Mouse (Mus musculus): Measurements from ENCODE around the gene Vwa2.
A peak's percentile ranks its signal among the peaks of the same experiment; 100 is the strongest.

Gene Vwa2

DNA sequence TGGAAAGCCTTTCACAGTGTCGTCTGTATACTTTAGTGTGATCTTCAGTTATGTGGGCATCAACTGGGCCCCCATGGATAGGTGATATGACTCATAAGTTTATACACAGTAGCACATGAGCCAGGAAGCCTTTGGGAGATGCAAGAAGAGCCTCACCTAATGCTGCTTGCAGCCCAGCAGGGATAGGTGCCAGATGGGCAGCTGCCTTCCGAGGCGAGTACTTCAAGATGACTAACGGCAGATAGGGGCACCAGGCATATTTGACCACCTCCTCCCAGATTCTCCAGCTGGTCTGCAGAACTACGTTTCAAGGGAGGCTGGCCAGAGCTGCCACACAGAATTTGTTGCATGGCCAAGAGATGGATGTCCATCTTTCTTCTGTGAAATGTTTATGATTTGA lies 19.3 kb downstream of the Vwa2 start:
- no peak for TF ChIP-seq NANOG (IDR thresholded peaks at IDR 0.05; ENCODE audit: borderline replicate concordance, low read length)
- no peak for TF ChIP-seq POU5F1 (IDR thresholded peaks at IDR 0.05; ENCODE audit: borderline replicate concordance, low read length)
- no peak for TF ChIP-seq CTCF (conservative IDR thresholded peaks at IDR 0.05; ENCODE audit: low read length)
- no peaks in the 10 kb centered on the region for H3K36me3 ChIP-seq (ENCODE audit: insufficient read depth, low read length)
- H3K4me1 ChIP-seq (replicated peaks; ENCODE audit: low read depth, low read length): peaks cover 7% of the 10 kb centered on the region; the same call in 1 of the 2 replicates
- peaks cover 17% of the 10 kb centered on the region for H3K27me3 ChIP-seq (ENCODE audit: insufficient read depth, low read length)
- H3K9me3 ChIP-seq (ENCODE audit: low read length): no peaks in the 10 kb centered on the region
- H3K4me3 ChIP-seq (replicated peaks; ENCODE audit: low read length): no peak overlapping the region

DNA sequence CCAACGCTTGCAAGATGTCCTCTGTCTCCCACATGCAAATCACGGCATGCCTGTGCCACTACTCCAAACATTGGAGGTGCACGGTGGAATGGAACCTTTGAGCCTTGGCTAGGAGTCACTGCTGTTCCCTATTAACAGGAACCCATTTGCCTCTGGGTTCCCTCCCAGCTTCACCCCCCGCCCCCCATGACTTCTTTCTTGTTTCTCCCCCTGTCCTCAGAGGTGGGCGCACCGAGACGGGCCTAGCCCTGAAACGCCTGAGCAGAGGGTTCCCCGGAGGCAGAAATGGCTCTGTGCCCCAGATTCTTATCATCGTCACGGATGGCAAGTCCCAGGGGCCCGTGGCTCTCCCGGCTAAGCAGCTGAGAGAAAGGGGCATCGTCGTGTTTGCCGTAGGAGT lies 23.6 kb downstream of the Vwa2 start:
- no peak overlapping the region for H3K4me3 ChIP-seq (replicated peaks; ENCODE audit: low read length)
- no peaks in the 10 kb centered on the region for H3K9me3 ChIP-seq (ENCODE audit: low read length)
- H3K36me3 ChIP-seq (ENCODE audit: insufficient read depth, low read length): no peaks in the 10 kb centered on the region
- H3K27me3 ChIP-seq (ENCODE audit: insufficient read depth, low read length): peaks cover 24% of the 10 kb centered on the region
- TF ChIP-seq POU5F1 (IDR thresholded peaks at IDR 0.05; ENCODE audit: borderline replicate concordance, low read length) (no peak), CTCF (conservative IDR thresholded peaks at IDR 0.05; ENCODE audit: low read length) (no peak), NANOG (IDR thresholded peaks at IDR 0.05; ENCODE audit: borderline replicate concordance, low read length) (no peak)
- 0 out of 2 replicates have a peak, but pooled peaks cover 4% of the 10 kb centered on the region for H3K4me1 ChIP-seq (replicated peaks; ENCODE audit: low read depth, low read length)

DNA sequence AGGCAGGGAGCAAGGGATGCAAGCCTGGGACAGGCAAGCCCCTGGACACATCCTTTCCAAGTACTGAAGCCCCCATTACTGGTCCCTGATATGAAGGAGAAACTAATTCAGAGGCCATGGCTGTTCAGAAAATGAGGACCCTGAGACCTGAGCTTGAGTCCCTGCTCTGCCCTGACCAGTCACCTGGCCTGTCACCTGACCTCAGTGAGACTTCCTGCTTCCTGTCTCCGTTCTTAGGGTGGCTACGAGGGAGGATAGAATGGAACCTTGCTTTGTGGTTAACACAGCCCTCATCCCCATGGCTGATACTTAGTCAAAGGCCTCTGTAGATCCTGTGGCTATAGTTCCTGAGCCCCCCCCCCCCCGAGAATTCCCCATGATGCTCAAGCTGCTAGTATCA lies 30.0 kb downstream of the Vwa2 start:
- H3K4me1 ChIP-seq (replicated peaks; ENCODE audit: low read depth, low read length): peaks cover 17% of the 10 kb centered on the region
- TF ChIP-seq POU5F1 (IDR thresholded peaks at IDR 0.05; ENCODE audit: borderline replicate concordance, low read length) (no peak), NANOG (IDR thresholded peaks at IDR 0.05; ENCODE audit: borderline replicate concordance, low read length) (no peak), CTCF (conservative IDR thresholded peaks at IDR 0.05; ENCODE audit: low read length) (no peak)

DNA sequence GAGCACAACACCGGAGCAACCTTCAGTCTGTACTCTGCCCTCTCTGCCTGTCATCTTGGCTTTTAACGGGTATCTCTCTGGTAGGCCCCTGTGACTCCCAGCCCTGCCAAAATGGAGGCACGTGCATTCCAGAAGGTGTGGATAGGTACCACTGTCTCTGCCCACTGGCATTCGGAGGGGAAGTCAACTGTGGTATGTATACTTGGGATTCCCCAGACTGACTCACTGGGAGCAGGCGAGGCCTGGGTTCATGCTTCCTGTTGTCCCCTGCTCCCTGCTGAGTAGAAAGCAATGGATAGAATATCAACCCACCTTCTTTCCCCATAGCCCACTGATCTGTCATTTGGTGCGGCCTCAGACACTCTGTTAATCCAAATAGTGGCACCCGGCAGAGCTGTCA lies 31.3 kb downstream of the Vwa2 start:
- peaks cover 17% of the 10 kb centered on the region for H3K4me1 ChIP-seq (replicated peaks; ENCODE audit: low read depth, low read length)
- no peaks in the 10 kb centered on the region for H3K9me3 ChIP-seq (ENCODE audit: low read length)
- H3K36me3 ChIP-seq (ENCODE audit: insufficient read depth, low read length): no peaks in the 10 kb centered on the region
- no peak overlapping the region for H3K4me3 ChIP-seq (replicated peaks; ENCODE audit: low read length)
- TF ChIP-seq CTCF (conservative IDR thresholded peaks at IDR 0.05; ENCODE audit: low read length) (no peak), NANOG (IDR thresholded peaks at IDR 0.05; ENCODE audit: borderline replicate concordance, low read length) (no peak), POU5F1 (IDR thresholded peaks at IDR 0.05; ENCODE audit: borderline replicate concordance, low read length) (no peak)
- peaks cover 20% of the 10 kb centered on the region for H3K27me3 ChIP-seq (ENCODE audit: insufficient read depth, low read length)

More for the DNA sequence above, 30.0 kb downstream of the Vwa2 start:
- Histone ChIP-seq H3K4me3 (replicated peaks; ENCODE audit: low read length) (no peak overlapping the region), H3K27me3 (ENCODE audit: insufficient read depth, low read length) (peaks cover 20% of the 10 kb centered on the region), H3K9me3 (ENCODE audit: low read length) (no peaks in the 10 kb centered on the region), H3K36me3 (ENCODE audit: insufficient read depth, low read length) (no peaks in the 10 kb centered on the region)

DNA sequence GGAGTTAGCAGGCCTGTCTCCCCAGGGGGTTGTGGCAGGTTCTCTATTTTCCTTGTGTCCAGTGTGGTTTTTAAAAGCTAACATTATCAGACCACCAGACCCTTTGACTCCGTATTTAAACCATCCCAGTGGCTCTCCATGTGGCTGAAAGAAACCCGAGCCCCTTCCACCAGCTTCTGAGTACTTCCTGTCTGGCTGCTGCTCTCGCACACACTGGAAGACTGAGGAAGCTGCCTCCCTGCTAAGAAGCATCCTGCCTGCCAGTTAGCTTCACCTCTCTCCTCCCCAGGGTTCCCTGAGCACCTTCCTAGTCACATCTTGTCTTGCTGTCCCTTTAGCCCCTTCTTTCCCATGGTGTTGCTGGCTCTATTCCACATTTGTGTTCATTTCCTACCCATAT lies 33.8 kb downstream of the Vwa2 start:
- peaks cover 17% of the 10 kb centered on the region for H3K4me1 ChIP-seq (replicated peaks; ENCODE audit: low read depth, low read length)
- H3K9me3 ChIP-seq (ENCODE audit: low read length): no peaks in the 10 kb centered on the region
- no peaks in the 10 kb centered on the region for H3K36me3 ChIP-seq (ENCODE audit: insufficient read depth, low read length)
- TF ChIP-seq POU5F1 (IDR thresholded peaks at IDR 0.05; ENCODE audit: borderline replicate concordance, low read length) (no peak), NANOG (IDR thresholded peaks at IDR 0.05; ENCODE audit: borderline replicate concordance, low read length) (no peak), CTCF (conservative IDR thresholded peaks at IDR 0.05; ENCODE audit: low read length) (no peak)
- no peak overlapping the region for H3K4me3 ChIP-seq (replicated peaks; ENCODE audit: low read length)
- peaks cover 16% of the 10 kb centered on the region for H3K27me3 ChIP-seq (ENCODE audit: insufficient read depth, low read length)

DNA sequence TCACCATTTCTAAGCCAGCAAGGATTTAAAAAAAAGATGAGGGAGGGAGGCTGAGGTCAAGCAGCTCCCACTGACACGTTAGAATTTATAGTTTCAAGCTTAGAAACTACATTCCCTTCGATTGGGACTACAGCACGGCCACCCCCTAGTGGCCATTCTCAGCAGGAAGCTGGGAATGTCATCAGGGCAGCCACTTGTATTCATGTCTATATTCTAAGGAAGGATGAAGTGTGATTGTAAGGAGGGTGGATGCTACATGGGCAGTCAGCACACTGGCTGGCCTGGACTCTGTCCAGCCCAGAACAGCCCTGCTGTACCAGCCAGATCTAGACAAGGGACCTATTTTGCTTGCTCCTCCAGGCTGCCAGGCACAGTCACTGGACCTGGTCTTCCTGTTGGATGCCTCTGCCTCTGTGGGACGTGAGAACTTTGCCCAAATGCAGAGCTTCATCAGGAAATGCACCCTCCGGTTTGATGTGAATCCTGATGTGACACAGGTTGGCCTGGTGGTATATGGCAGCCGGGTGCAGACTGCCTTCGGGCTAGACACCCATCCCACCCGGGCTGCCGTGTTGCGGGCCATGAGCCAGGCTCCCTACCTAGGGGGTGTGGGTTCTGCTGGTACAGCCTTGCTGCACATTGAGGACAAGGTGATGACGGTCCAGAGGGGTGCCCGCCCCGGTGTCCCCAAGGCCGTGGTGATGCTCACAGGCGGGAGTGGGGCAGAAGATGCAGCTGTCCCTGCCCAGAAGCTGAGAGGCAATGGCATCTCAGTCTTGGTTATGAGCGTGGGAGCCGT lies 34.6 kb downstream of the Vwa2 start:
- TF ChIP-seq CTCF (conservative IDR thresholded peaks at IDR 0.05; ENCODE audit: low read length): peak; percentile 49
- TF ChIP-seq POU5F1 (IDR thresholded peaks at IDR 0.05; ENCODE audit: borderline replicate concordance, low read length): no peak
- Histone ChIP-seq H3K4me3 (replicated peaks; ENCODE audit: low read length) (no peak overlapping the region), H3K9me3 (ENCODE audit: low read length) (no peaks in the 10 kb centered on the region), H3K27me3 (ENCODE audit: insufficient read depth, low read length) (peaks cover 16% of the 10 kb centered on the region; the same call in 1 of the 2 replicates), H3K36me3 (ENCODE audit: insufficient read depth, low read length) (no peaks in the 10 kb centered on the region), H3K4me1 (replicated peaks; ENCODE audit: low read depth, low read length) (peaks cover 20% of the 10 kb centered on the region)

DNA sequence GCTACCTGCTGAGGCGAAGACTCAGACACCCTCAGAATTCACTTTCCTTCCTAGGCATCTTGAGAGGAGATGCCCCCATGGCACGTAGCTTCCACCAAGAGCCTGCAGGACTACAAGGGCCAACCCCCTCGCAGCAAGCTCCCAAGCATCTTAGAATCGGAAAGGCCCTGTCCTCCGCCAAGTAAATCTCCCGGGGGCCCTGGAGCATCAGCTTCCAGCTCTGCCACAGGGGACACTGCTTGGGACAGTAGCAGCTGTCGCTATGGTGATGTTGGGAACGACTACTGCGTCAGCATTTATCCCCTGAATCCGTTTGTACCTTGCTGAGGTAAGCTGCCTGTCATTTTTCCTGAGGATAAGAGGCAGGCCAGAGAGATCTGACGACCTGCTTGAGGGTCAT lies 36.5 kb downstream of the Vwa2 start:
- no peak overlapping the region for H3K4me3 ChIP-seq (replicated peaks; ENCODE audit: low read length)
- peaks cover 16% of the 10 kb centered on the region; the same call in 1 of the 2 replicates for H3K27me3 ChIP-seq (ENCODE audit: insufficient read depth, low read length)
- H3K4me1 ChIP-seq (replicated peaks; ENCODE audit: low read depth, low read length): peaks cover 22% of the 10 kb centered on the region
- H3K9me3 ChIP-seq (ENCODE audit: low read length): peaks cover 9% of the 10 kb centered on the region
- H3K36me3 ChIP-seq (ENCODE audit: insufficient read depth, low read length): peaks cover 7% of the 10 kb centered on the region; the same call in 1 of the 2 replicates
- TF ChIP-seq NANOG (IDR thresholded peaks at IDR 0.05; ENCODE audit: borderline replicate concordance, low read length) (no peak), CTCF (conservative IDR thresholded peaks at IDR 0.05; ENCODE audit: low read length) (no peak), POU5F1 (IDR thresholded peaks at IDR 0.05; ENCODE audit: borderline replicate concordance, low read length) (no peak)

DNA sequence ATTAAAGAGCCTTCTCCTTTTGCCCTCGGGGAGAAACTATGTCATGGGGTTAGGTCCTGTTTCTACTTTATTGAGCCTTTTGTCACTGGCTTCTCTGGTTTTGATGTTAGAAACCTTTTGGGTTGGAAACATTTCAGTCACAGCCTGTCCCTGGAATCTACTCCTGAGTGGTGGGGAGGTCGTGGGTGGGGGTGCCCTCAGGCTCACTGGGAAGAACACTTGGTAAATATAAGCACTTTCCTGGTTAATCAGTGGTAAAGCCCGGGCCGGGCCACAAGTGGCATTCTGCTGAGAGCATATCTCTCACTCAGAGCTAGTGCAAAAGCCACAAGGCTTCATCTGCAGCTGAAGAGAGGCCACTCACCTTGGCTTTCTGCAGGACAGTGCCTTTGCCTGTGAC lies 39.7 kb downstream of the Vwa2 start:
- Histone ChIP-seq H3K9me3 (ENCODE audit: low read length) (peaks cover 9% of the 10 kb centered on the region), H3K27me3 (ENCODE audit: insufficient read depth, low read length) (peaks cover 10% of the 10 kb centered on the region; the same call in 1 of the 2 replicates), H3K4me1 (replicated peaks; ENCODE audit: low read depth, low read length) (peaks cover 26% of the 10 kb centered on the region), H3K4me3 (replicated peaks; ENCODE audit: low read length) (no peak overlapping the region), H3K36me3 (ENCODE audit: insufficient read depth, low read length) (peaks cover 7% of the 10 kb centered on the region; the same call in 1 of the 2 replicates)
- TF ChIP-seq CTCF (conservative IDR thresholded peaks at IDR 0.05; ENCODE audit: low read length) (no peak), NANOG (IDR thresholded peaks at IDR 0.05; ENCODE audit: borderline replicate concordance, low read length) (no peak), POU5F1 (IDR thresholded peaks at IDR 0.05; ENCODE audit: borderline replicate concordance, low read length) (no peak)

Measured in E14TG2a.4 (cell line).